Mouse (Mus musculus) neural tube, embryonic 13.5 days (tissue): ENCODE data around the gene Gnl3l. TPM values are rescaled to one million over a fixed set of nuclear protein-coding genes. Genes with fewer than 3 reads are reported as not detected.
A peak's percentile ranks its signal among the peaks of the same experiment; 100 is the strongest.

Source experiments
- ATAC-seq: fragments of 200-750 bp; cut with Nextera tagmentation; 2 replicates; pipeline ENCODE4 v1.8.0; 2017; ENCODE audit warnings: low read depth, mild to moderate bottlenecking, moderate TSS enrichment, moderate library complexity
- H3K27ac ChIP-seq: fragments of 300-500 bp; sonication (generic); replicated peaks from 2 replicates; pipeline ENCODE4 v1.5.1; 2015; ENCODE audit warnings: moderate library complexity, mild to moderate bottlenecking, inconsistent platforms
- H3K27me3 ChIP-seq: fragments of 300-500 bp; sonication (generic); 2 replicates; pipeline ENCODE4 v1.6.1; 2015; ENCODE audit warnings: mild to moderate bottlenecking, inconsistent platforms
- H3K36me3 ChIP-seq: fragments of 300-500 bp; sonication (generic); 2 replicates; pipeline ENCODE4 v1.6.1; 2015; ENCODE audit warnings: mild to moderate bottlenecking, inconsistent platforms
- H3K4me1 ChIP-seq: fragments of 300-500 bp; sonication (generic); replicated peaks from 2 replicates; pipeline ENCODE4 v1.6.1; 2015; ENCODE audit warnings: inconsistent platforms
- H3K4me2 ChIP-seq: fragments of 300-500 bp; sonication (generic); 2 replicates; pipeline ENCODE4 v1.6.1; 2015; ENCODE audit warnings: inconsistent platforms, mild to moderate bottlenecking, moderate library complexity
- H3K4me3 ChIP-seq: fragments of 300-500 bp; sonication (generic); 2 replicates; pipeline ENCODE4 v1.5.1; 2015; ENCODE audit warnings: mild to moderate bottlenecking, inconsistent platforms
- H3K9ac ChIP-seq: fragments of 300-500 bp; sonication (generic); 2 replicates; pipeline ENCODE4 v1.6.1; 2015; ENCODE audit warnings: moderate library complexity, mild to moderate bottlenecking, inconsistent platforms
- H3K9me3 ChIP-seq: fragments of 300-500 bp; sonication (generic); 2 replicates; pipeline ENCODE4 v1.6.1; 2016; ENCODE audit warnings: inconsistent platforms
- WGBS: fragments of 180-500 bp; shearing (Covaris S2); methylation state at CpG from one replicate; pipeline ENCODE4 v1.1.7; 2015; 5-methylcytosine and 5-hydroxymethylcytosine counted together
- polyA plus RNA-seq: library from polyadenylated mRNA; unstranded; fragments of >200 nt; fragmentation: Nextera tagmentation; extraction: Ambion mirVana; gene quantifications from 2 replicates; pipeline ENCODE4 v1.2.1, GENCODE M21; 2015

The Gnl3l gene
- polyA plus RNA-seq, 1 experiment from 2014 or later = 70.7 TPM

- H3K9me3 ChIP-seq = no peaks in the 10 kb centered on the region
- no peaks in the 10 kb centered on the region for H3K27me3 ChIP-seq
- H3K4me1 ChIP-seq = peaks cover 26% of the 10 kb centered on the region
- peak within 1 kb of the TSS; percentile 92 for H3K27ac ChIP-seq
- H3K36me3 ChIP-seq = no peaks in the 10 kb centered on the region
- no peak for ATAC-seq
- WGBS = 95% methylated on average over 8 of the region's 8 CpGs
- H3K4me3 ChIP-seq = peak within 1 kb of the TSS; percentile 67
- peak within 1 kb of the TSS; percentile 70 for H3K4me2 ChIP-seq
- peak within 1 kb of the TSS; percentile 87 for H3K9ac ChIP-seq
Observed at GRCm38 (mm10) chrX:151045850-151046249, 28.7 kb upstream of the Gnl3l start, which contains the start of gene Fgd1. Fgd1 (plus strand) TSS chrX:151046150.

- Histone ChIP-seq H3K27me3 (no peaks in the 10 kb centered on the region; the same call in 1 of the 2 replicates), H3K27ac (no peak overlapping the region), H3K4me1 (no peaks in the 10 kb centered on the region), H3K36me3 (no peaks in the 10 kb centered on the region), H3K9me3 (no peaks in the 10 kb centered on the region), H3K4me2 (no peak overlapping the region), H3K4me3 (no peak overlapping the region), H3K9ac (no peak overlapping the region)
- ATAC-seq = no peak
- WGBS = 44% methylated on average over 5 of the region's 5 CpGs
Observed at GRCm38 (mm10) chrX:151041223-151041622, 24.1 kb upstream of the Gnl3l start.

- H3K36me3 ChIP-seq = no peaks in the 10 kb centered on the region
- no peaks in the 10 kb centered on the region for H3K4me1 ChIP-seq
- H3K4me2 ChIP-seq = no peak overlapping the region
- H3K27ac ChIP-seq = no peak overlapping the region
- H3K9ac ChIP-seq = no peak overlapping the region
- H3K9me3 ChIP-seq = no peaks in the 10 kb centered on the region
- no peak overlapping the region for H3K4me3 ChIP-seq
- H3K27me3 ChIP-seq = 0 out of 2 replicates have a peak, but pooled peaks cover 8% of the 10 kb centered on the region
- no peak for ATAC-seq
- 73% methylated on average over 3 of the region's 3 CpGs for WGBS
Observed at GRCm38 (mm10) chrX:151031400-151031799, 14.3 kb upstream of the Gnl3l start.

- ATAC-seq = no peak
- Histone ChIP-seq H3K4me1 (peaks cover 15% of the 10 kb centered on the region), H3K9me3 (no peaks in the 10 kb centered on the region), H3K4me2 (peak overlapping the region; percentile 59), H3K36me3 (peaks cover 3% of the 10 kb centered on the region; the same call in 1 of the 2 replicates), H3K27me3 (no peaks in the 10 kb centered on the region), H3K27ac (no peak overlapping the region), H3K9ac (0 out of 2 replicates have a peak overlapping the region, but pooled peaks have one; percentile 67), H3K4me3 (peak overlapping the region; percentile 49; the same call in 1 of the 2 replicates)
- 86% methylated on average over 3 of the region's 3 CpGs for WGBS
Observed at GRCm38 (mm10) chrX:151018798-151019197, 1.7 kb upstream of the Gnl3l start.

- Histone ChIP-seq H3K4me2 (peak overlapping the region; percentile 59), H3K4me1 (peaks cover 15% of the 10 kb centered on the region), H3K27ac (peak overlapping the region; percentile 83), H3K9ac (peak overlapping the region; percentile 67), H3K36me3 (peaks cover 8% of the 10 kb centered on the region; the same call in 1 of the 2 replicates), H3K4me3 (peak overlapping the region; percentile 49), H3K27me3 (no peaks in the 10 kb centered on the region), H3K9me3 (no peaks in the 10 kb centered on the region)
- ATAC-seq = no peak
- 7% methylated on average over 3 of the region's 3 CpGs for WGBS
Observed at GRCm38 (mm10) chrX:151017897-151018296, 775 bp upstream of the Gnl3l start.

- no peak overlapping the region for H3K4me2 ChIP-seq
- peaks cover 77% of the 10 kb centered on the region for H3K36me3 ChIP-seq
- H3K27ac ChIP-seq = no peak overlapping the region
Observed at GRCm38 (mm10) chrX:150996775-150997174, 20.3 kb downstream of the Gnl3l start.

GRCm38 (mm10) chrX:150981621-150982020 is 35.5 kb downstream of the Gnl3l start:
- 88% methylated on average over 1 of the region's 1 CpGs for WGBS
- no peak for ATAC-seq
- Histone ChIP-seq H3K27ac (no peak overlapping the region), H3K4me2 (no peak overlapping the region), H3K9ac (no peak overlapping the region), H3K27me3 (no peaks in the 10 kb centered on the region), H3K36me3 (peaks cover 21% of the 10 kb centered on the region), H3K4me3 (no peak overlapping the region), H3K4me1 (no peaks in the 10 kb centered on the region), H3K9me3 (no peaks in the 10 kb centered on the region)

More at GRCm38 (mm10) chrX:150996775-150997174, 20.3 kb downstream of the Gnl3l start:
- no peaks in the 10 kb centered on the region for H3K27me3 ChIP-seq
- H3K9ac ChIP-seq = no peak overlapping the region
- no peaks in the 10 kb centered on the region for H3K9me3 ChIP-seq
- H3K4me3 ChIP-seq = no peak overlapping the region
- ATAC-seq = no peak
- WGBS = 93% methylated on average over 3 of the region's 3 CpGs
- H3K4me1 ChIP-seq = no peaks in the 10 kb centered on the region

GRCm38 (mm10) chrX:150975424-150975823 is 41.7 kb downstream of the Gnl3l start:
- H3K9me3 ChIP-seq = no peaks in the 10 kb centered on the region
- no peak overlapping the region for H3K4me2 ChIP-seq
- no peaks in the 10 kb centered on the region for H3K36me3 ChIP-seq
- H3K27me3 ChIP-seq = no peaks in the 10 kb centered on the region
- H3K27ac ChIP-seq = no peak overlapping the region
- H3K4me1 ChIP-seq = no peaks in the 10 kb centered on the region
- no peak overlapping the region for H3K9ac ChIP-seq
- ATAC-seq = no peak
- WGBS = 85% methylated on average over 5 of the region's 5 CpGs
- H3K4me3 ChIP-seq = no peak overlapping the region

GRCm38 (mm10) chrX:150963027-150963426 is 54.1 kb downstream of the Gnl3l start:
- H3K9me3 ChIP-seq = no peaks in the 10 kb centered on the region
- no peaks in the 10 kb centered on the region for H3K4me1 ChIP-seq
- no peak for ATAC-seq
- H3K36me3 ChIP-seq = no peaks in the 10 kb centered on the region
- 41% methylated on average over 2 of the region's 2 CpGs for WGBS
- no peak overlapping the region for H3K9ac ChIP-seq
- H3K27me3 ChIP-seq = peaks cover 4% of the 10 kb centered on the region; the same call in 1 of the 2 replicates
- no peak overlapping the region for H3K4me2 ChIP-seq
- H3K27ac ChIP-seq = no peak overlapping the region
- no peak overlapping the region for H3K4me3 ChIP-seq

- WGBS = 64% methylated on average over 5 of the region's 5 CpGs
Observed at GRCm38 (mm10) chrX:150960702-150961101, 56.4 kb downstream of the Gnl3l start.

GRCm38 (mm10) chrX:150956522-150957300 is 60.4 kb downstream of the Gnl3l start:
- H3K27ac ChIP-seq = peak overlapping the region; percentile 76
- H3K27me3 ChIP-seq = peaks cover 2% of the 10 kb centered on the region; the same call in 1 of the 2 replicates
- H3K9ac ChIP-seq = peak overlapping the region; percentile 44; the same call in 1 of the 2 replicates
- peak overlapping the region; percentile 46 for H3K4me2 ChIP-seq
- ATAC-seq = peak; percentile 98
- no peaks in the 10 kb centered on the region for H3K36me3 ChIP-seq
- H3K4me3 ChIP-seq = peak overlapping the region; percentile 29
- no peaks in the 10 kb centered on the region for H3K9me3 ChIP-seq
- WGBS = 17% methylated on average over 25 of the region's 25 CpGs
- 0 out of 2 replicates have a peak, but pooled peaks cover 4% of the 10 kb centered on the region for H3K4me1 ChIP-seq

More at GRCm38 (mm10) chrX:150960702-150961101, 56.4 kb downstream of the Gnl3l start:
- no peak overlapping the region for H3K4me2 ChIP-seq
- H3K9ac ChIP-seq = no peak overlapping the region
- no peak overlapping the region for H3K27ac ChIP-seq
- H3K36me3 ChIP-seq = no peaks in the 10 kb centered on the region
- peaks cover 4% of the 10 kb centered on the region; the same call in 1 of the 2 replicates for H3K27me3 ChIP-seq
- ATAC-seq = no peak
- no peak overlapping the region for H3K4me3 ChIP-seq
- H3K9me3 ChIP-seq = no peaks in the 10 kb centered on the region
- 0 out of 2 replicates have a peak, but pooled peaks cover 4% of the 10 kb centered on the region for H3K4me1 ChIP-seq

- Histone ChIP-seq H3K27me3 (no peaks in the 10 kb centered on the region; the same call in 1 of the 2 replicates), H3K9ac (no peak overlapping the region), H3K36me3 (no peaks in the 10 kb centered on the region), H3K4me2 (peak overlapping the region; percentile 46), H3K4me1 (0 out of 2 replicates have a peak, but pooled peaks cover 4% of the 10 kb centered on the region), H3K4me3 (peak overlapping the region; percentile 29; the same call in 1 of the 2 replicates), H3K9me3 (no peaks in the 10 kb centered on the region), H3K27ac (0 out of 2 replicates have a peak overlapping the region, but pooled peaks have one; percentile 76)
- peak; percentile 15; the same call in 1 of the 2 replicates for ATAC-seq
- 56% methylated on average over 1 of the region's 1 CpGs for WGBS
Observed at GRCm38 (mm10) chrX:150956016-150956415, 61.1 kb downstream of the Gnl3l start.
